Mouse (Mus musculus) urinary bladder, postnatal 14 days (tissue): Measurements from ENCODE around the gene C2cd4b.

Source experiments
- DNase-seq: peaks from one replicate; pipeline ENCODE4 v3.0.0; 2021; ENCODE audit warnings: low spot score

Gene C2cd4b

GRCm38 (mm10) chr9:67771293-67771692 is 12.1 kb downstream of the C2cd4b start:
- peak; percentile 13 for DNase-seq

- no peak for DNase-seq
Observed at GRCm38 (mm10) chr9:67774201-67774600, 15.0 kb downstream of the C2cd4b start.

GRCm38 (mm10) chr9:67778553-67778952 is 19.3 kb downstream of the C2cd4b start:
- DNase-seq, result no peak

GRCm38 (mm10) chr9:67782786-67783185 is 23.5 kb downstream of the C2cd4b start:
- no peak for DNase-seq

- DNase-seq, result no peak
Observed at GRCm38 (mm10) chr9:67783464-67783863, 24.2 kb downstream of the C2cd4b start.

GRCm38 (mm10) chr9:67783925-67784324 is 24.7 kb downstream of the C2cd4b start:
- no peak for DNase-seq

- no peak for DNase-seq
Observed at GRCm38 (mm10) chr9:67786311-67786710, 27.1 kb downstream of the C2cd4b start.

GRCm38 (mm10) chr9:67787671-67788070 is 28.4 kb downstream of the C2cd4b start:
- DNase-seq, result no peak

GRCm38 (mm10) chr9:67792405-67792804 is 33.2 kb downstream of the C2cd4b start:
- no peak for DNase-seq

GRCm38 (mm10) chr9:67793501-67793900 is 34.3 kb downstream of the C2cd4b start:
- DNase-seq, result no peak

- DNase-seq, result no peak
Observed at GRCm38 (mm10) chr9:67794216-67794615, 35.0 kb downstream of the C2cd4b start.

- DNase-seq, result no peak
Observed at GRCm38 (mm10) chr9:67794668-67795067, 35.4 kb downstream of the C2cd4b start.

- DNase-seq, result no peak
Observed at GRCm38 (mm10) chr9:67795205-67795675, 36.0 kb downstream of the C2cd4b start.

- DNase-seq, result no peak
Observed at GRCm38 (mm10) chr9:67799078-67799819, 40.0 kb downstream of the C2cd4b start.

- peak; percentile 72 for DNase-seq
Observed at GRCm38 (mm10) chr9:67802241-67802640, 43.0 kb downstream of the C2cd4b start.

GRCm38 (mm10) chr9:67807000-67807399 is 47.8 kb downstream of the C2cd4b start:
- DNase-seq, result no peak

GRCm38 (mm10) chr9:67810527-67810926 is 51.3 kb downstream of the C2cd4b start:
- no peak for DNase-seq
